Mouse (Mus musculus) neural tube, postnatal 0 days (tissue): ENCODE data around the gene Spast. TPM values are rescaled to one million over a fixed set of nuclear protein-coding genes. Genes with fewer than 3 reads are reported as not detected.

Experiments
- polyA plus RNA-seq: library from polyadenylated mRNA; unstranded; fragments of >200 nt; fragmentation: Nextera tagmentation; extraction: Ambion mirVana; gene quantifications from 2 replicates; pipeline ENCODE4 v1.2.1, GENCODE M21; 2015

The Spast gene
- 27.6 and 31.4 TPM in 2 replicates for polyA plus RNA-seq

GRCm38 (mm10) chr17:74338937-74339804 is at the start of gene Spast:
Gene Spast (plus strand): TSS chr17:74338987.

GRCm38 (mm10) chr17:74295026-74295970 is 43.5 kb upstream of the Spast start, which contains the start of gene Memo1:
Gene Memo1 (minus strand): TSS chr17:74295521.

GRCm38 (mm10) chr17:74323844-74324243 is 14.9 kb upstream of the Spast start, which contains the start of gene Dpy30:
Gene Dpy30 (minus strand): TSS chr17:74323944.

GRCm38 (mm10) chr17:74395383-74396065 is 56.7 kb downstream of the Spast start, which contains the start of gene Slc30a6:
Gene Slc30a6 (plus strand): TSS chr17:74395608.

Other genes with a start within 250 kb of the Spast start
- 42.2 and 43.2 TPM in 2 replicates for gene Memo1, start 43.5 kb upstream of the Spast start, polyA plus RNA-seq
- gene Dpy30, start 15.0 kb upstream of the Spast start, polyA plus RNA-seq: 238 and 276 TPM in 2 replicates
- gene Slc30a6, start 56.6 kb downstream of the Spast start, polyA plus RNA-seq: 28.3 and 30.2 TPM in 2 replicates
- 0.33 and 0.34 TPM in 2 replicates for gene Nlrc4, start 120.2 kb downstream of the Spast start, polyA plus RNA-seq
- 58.1 and 69.1 TPM in 2 replicates for gene Yipf4, start 150.5 kb downstream of the Spast start, polyA plus RNA-seq
- 87.4 and 90.8 TPM in 2 replicates for gene Birc6, start 189.3 kb downstream of the Spast start, polyA plus RNA-seq